In the genomic region with DNA sequence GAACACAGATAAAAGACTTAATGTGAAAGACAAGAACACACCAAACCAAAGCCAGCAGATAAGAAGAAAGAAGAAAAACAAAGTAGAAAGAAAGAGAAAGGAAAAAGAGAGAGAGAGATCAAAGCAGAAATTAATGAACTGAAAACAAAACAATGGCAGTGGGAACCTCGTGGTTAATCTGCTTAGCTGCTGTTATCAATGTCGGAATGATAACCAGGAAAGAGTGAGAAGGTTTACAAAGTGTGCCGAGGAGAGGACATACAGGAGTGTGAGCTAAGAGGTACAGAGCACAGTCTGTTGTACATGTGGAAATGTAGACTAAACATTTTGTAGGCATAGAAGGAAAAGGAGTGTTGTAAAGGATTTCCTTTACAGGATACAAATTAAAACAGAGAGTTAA, we compare ENCODE assay signal across 21 mouse cellular contexts. TPM values are rescaled to one million over a fixed set of nuclear protein-coding genes. Genes with fewer than 3 reads are reported as not detected.
"Had no signal": no experiment of that assay in that cellular context is flagged by ENCODE, and none has a peak within 500 bp of the region (broad histone marks: within the 10 kb centered on the region; RNA-seq: fewer than 3 reads in every experiment).

No protein-coding gene starts in this region.

- H3K9ac ChIP-seq: lung, embryonic 14.5 days; midbrain, embryonic 12.5 days; neural tube, embryonic 12.5 days; stomach, embryonic 15.5 days had no signal

- H3K27ac ChIP-seq: midbrain, embryonic 10.5 days; midbrain, embryonic 12.5 days; neural tube, embryonic 12.5 days; stomach, embryonic 15.5 days; stomach, postnatal 0 days had no signal

- H3K36me3 ChIP-seq: stomach, embryonic 15.5 days had no signal

- H3K4me2 ChIP-seq: lung, embryonic 14.5 days; midbrain, embryonic 12.5 days; neural tube, embryonic 12.5 days; stomach, embryonic 15.5 days had no signal

- H3K4me1 ChIP-seq: midbrain, embryonic 12.5 days; neural tube, embryonic 12.5 days; stomach, embryonic 15.5 days had no signal

- DNase-seq: lung, adult 18-20 months; lung, postnatal 10 days; lung, postnatal 4 days; midbrain, embryonic 14.5 days; right cerebral cortex, postnatal 14 days; thymus, adult 2 months; thymus, postnatal 25 days; thymus, postnatal 4 days had no signal

- H3K27me3 ChIP-seq: midbrain, embryonic 12.5 days; neural tube, embryonic 12.5 days; stomach, embryonic 15.5 days had no signal

- H3K4me3 ChIP-seq: midbrain, embryonic 10.5 days; midbrain, embryonic 12.5 days; neural tube, embryonic 12.5 days; stomach, embryonic 15.5 days had no signal

- H3K9me3 ChIP-seq: midbrain, embryonic 10.5 days; midbrain, embryonic 12.5 days; neural tube, embryonic 12.5 days; stomach, embryonic 15.5 days had no signal

- ATAC-seq: midbrain, embryonic 16.5 days had no signal

RNA-seq across cellular contexts. Expression of a gene that starts 31.8 kb away (rescaled TPM):
- total RNA-seq: megakaryocyte, adult 5-6 weeks; megakaryocyte-erythroid progenitor cell, adult 5-6 weeks; neutrophil, adult 5-6 weeks had no signal

RNA-seq across cellular contexts. Expression of a gene that starts 52.2 kb away (rescaled TPM):
- total RNA-seq: megakaryocyte-erythroid progenitor cell, adult 5-6 weeks had no signal
- polyA plus RNA-seq: lung, embryonic 14.5 days; lung, embryonic 16.5 days; midbrain, embryonic 10.5 days; midbrain, embryonic 12.5 days; midbrain, embryonic 14.5 days; midbrain, embryonic 16.5 days; neural tube, embryonic 12.5 days; neural tube, embryonic 14.5 days; stomach, embryonic 15.5 days; stomach, postnatal 0 days; testis, adult 2 months had no signal
